Mouse (Mus musculus) left cerebral cortex, adult 2 months (tissue): ENCODE data around the gene Tnfsf10. TPM values are rescaled to one million over a fixed set of nuclear protein-coding genes. Genes with fewer than 3 reads are reported as not detected.
"Not testable (repeated sequence)": the region's sequence is repeated elsewhere in the genome, so short reads cannot be mapped to it uniquely, and the experiment has no call there.

Experiments used
- DNase-seq, 2 experiments: peaks; one replicate each; pipeline ENCODE4 v3.0.0; 2021 to 2022; ENCODE audit warnings: low spot score in 2 of 2, mixed read lengths in 1 of 2; ENCODE audit errors: extremely low spot score in 1 of 2
- H3K27ac ChIP-seq: fragments of 200-600 bp; 2 replicates; pipeline ENCODE4 v1.8.1; 2022
- H3K4me3 ChIP-seq: fragments of 200-600 bp; 2 replicates; pipeline ENCODE4 v1.8.1; 2022
- CTCF ChIP-seq: fragments of 200-600 bp; IDR thresholded peaks from 2 replicates; pipeline ENCODE4 v1.8.1; 2022; ENCODE audit warnings: antibody characterized with exemption, mild to moderate bottlenecking, moderate library complexity
- intact Hi-C: fragments of 180-260 bp; cut with DNase I; formaldehyde crosslinking; loops from one replicate; pipeline ENCODE4 v1.15.1; 2025
- total RNA-seq, 2 experiments: library from RNA; stranded (reverse); gene quantifications; 2 replicates each; pipeline ENCODE4 v1.2.3; 2021

Tnfsf10 gene
- total RNA-seq, 2 experiments from 2014 or later = 1.3 to 2.4 TPM

DNA sequence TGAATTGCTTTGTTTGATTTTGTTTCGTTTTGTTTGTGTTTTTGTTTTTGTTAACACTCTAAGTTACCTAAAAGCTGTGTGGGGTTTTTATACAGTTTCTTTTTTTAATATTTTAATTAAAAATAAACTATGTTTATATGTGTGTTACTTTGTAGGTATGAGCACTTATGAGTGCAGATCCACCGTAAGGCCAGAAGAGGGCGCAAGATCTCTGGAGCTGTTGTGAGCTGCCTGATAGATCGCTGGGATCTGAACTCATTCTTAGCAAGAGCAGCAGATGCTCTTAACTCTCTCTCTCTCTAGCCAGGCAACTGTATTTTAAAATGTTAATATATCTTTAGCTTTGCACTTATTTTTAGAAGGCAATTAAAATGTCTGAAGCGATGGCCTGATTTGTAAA lies 32.6 kb upstream of the Tnfsf10 start:
- Histone ChIP-seq H3K27ac (no peak overlapping the region), H3K4me3 (no peak overlapping the region)
- TF ChIP-seq CTCF = peak; percentile 27
- intact Hi-C loops = no loop called here
- DNase-seq = no peak

GRCm38 (mm10) chr3:27285072-27285471 lies 31.8 kb upstream of the Tnfsf10 start:
- DNase-seq = no peak
- H3K4me3 ChIP-seq = no peak overlapping the region
- intact Hi-C loops = no loop called here
- H3K27ac ChIP-seq = no peak overlapping the region
- TF ChIP-seq CTCF = no peak

DNA sequence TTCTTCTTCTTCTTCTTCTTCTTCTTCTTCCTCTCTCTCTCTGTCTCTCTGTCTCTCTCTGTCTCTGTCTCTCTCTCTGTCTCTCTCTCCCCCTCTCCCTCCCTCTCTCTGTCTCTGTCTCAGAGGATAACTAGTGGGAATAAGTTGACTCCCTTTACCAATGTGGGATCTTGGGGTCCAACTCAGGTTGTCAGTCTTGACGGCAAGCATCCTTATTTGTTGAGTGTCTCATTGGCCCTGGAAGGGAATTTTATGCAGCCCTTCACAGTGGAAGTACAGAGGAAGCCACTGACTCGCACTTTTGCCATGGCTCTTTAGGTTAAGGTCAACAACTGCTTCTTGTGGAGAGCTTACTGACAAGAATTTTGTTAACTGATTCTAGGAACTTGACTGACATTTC lies 28.5 kb upstream of the Tnfsf10 start:
- no peak for TF ChIP-seq CTCF
- Histone ChIP-seq H3K27ac (no peak overlapping the region), H3K4me3 (no peak overlapping the region)
- intact Hi-C loops = no loop called here
- no peak for DNase-seq

DNA sequence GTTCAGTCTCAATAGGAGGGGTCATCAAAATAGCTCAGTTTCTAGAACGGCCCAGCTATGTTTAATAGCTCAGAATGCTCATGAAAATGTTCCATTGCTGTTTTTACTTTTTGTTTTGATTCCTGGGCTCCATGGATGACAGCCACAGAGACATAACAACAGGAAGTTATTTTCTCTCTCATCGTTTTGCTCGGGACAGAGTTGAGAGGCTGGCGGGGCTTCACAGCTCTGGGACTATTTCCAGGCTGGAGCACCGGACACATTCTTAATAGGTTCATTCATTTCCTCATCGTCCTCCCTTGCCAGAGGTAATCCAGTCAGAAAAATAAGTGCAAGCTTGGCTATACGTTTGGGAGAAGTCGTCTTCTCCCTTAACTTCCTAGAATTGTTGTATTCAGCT lies 27.9 kb upstream of the Tnfsf10 start:
- Histone ChIP-seq H3K4me3 (no peak overlapping the region), H3K27ac (no peak overlapping the region)
- no peak for DNase-seq
- TF ChIP-seq CTCF = no peak
- intact Hi-C loops = no loop called here

- Histone ChIP-seq H3K4me3 (no peak overlapping the region), H3K27ac (no peak overlapping the region)
- intact Hi-C loops = no loop called here
- DNase-seq = no peak
- no peak for TF ChIP-seq CTCF
Observed at GRCm38 (mm10) chr3:27290285-27290684, 26.5 kb upstream of the Tnfsf10 start.

GRCm38 (mm10) chr3:27290945-27291344 lies 25.9 kb upstream of the Tnfsf10 start:
- DNase-seq, H3K4me3 ChIP-seq, H3K27ac ChIP-seq, intact Hi-C loops: not testable (repeated sequence)

GRCm38 (mm10) chr3:27291411-27291810 lies 25.4 kb upstream of the Tnfsf10 start:
- H3K27ac ChIP-seq, H3K4me3 ChIP-seq, DNase-seq, intact Hi-C loops: not testable (repeated sequence)

- intact Hi-C loops = no loop called here
- TF ChIP-seq CTCF = no peak
- no peak overlapping the region for H3K27ac ChIP-seq
- DNase-seq = no peak
- no peak overlapping the region for H3K4me3 ChIP-seq
Observed at GRCm38 (mm10) chr3:27293645-27294385, 23.0 kb upstream of the Tnfsf10 start.

DNA sequence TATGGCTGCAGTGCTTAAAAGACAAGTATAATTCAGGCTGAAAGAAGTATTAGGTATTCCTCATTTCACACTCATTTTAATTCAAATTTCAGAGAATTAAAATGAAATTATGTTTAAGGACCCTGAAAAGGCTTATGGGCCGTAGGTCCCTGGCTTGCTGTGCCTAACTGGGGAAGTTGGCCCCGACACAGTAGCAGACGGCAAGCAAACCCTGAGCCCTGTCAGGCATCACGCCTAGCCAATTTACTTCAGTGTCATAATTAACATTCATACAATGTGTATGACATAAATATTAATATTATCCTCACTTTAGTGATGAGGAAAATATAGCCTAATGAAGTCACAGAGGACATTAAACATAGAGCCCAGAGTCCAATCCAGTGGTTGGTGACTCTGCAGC lies 16.4 kb upstream of the Tnfsf10 start:
- no peak overlapping the region for H3K27ac ChIP-seq
- DNase-seq = no peak
- intact Hi-C loops = no loop called here
- no peak overlapping the region for H3K4me3 ChIP-seq
- no peak for TF ChIP-seq CTCF

- TF ChIP-seq CTCF = no peak
- Histone ChIP-seq H3K4me3 (no peak overlapping the region), H3K27ac (no peak overlapping the region)
- intact Hi-C loops = no loop called here
- DNase-seq = no peak
Observed at GRCm38 (mm10) chr3:27302339-27303022, 14.3 kb upstream of the Tnfsf10 start.

GRCm38 (mm10) chr3:27306815-27307214 lies 10.0 kb upstream of the Tnfsf10 start:
- DNase-seq = no peak
- H3K27ac ChIP-seq = no peak overlapping the region

DNA sequence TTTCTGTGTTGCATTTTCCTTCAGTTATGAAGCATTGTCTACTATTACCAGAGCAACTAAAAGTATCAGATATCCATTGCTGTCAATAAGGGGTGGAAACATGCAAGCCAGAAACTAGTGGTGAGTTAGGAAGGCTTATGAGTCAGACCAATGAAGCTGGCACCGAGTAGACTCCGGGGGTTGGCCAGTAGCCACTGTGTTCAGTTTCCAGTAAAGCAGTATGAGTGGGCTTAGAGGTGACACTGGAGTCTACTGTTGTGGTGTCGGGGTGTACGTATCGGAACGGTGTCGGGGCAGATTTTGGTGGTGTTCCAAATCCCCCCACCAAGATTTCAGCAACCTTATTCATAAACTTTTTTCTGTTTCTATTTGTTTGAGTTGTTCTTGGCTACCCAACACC lies 5.9 kb upstream of the Tnfsf10 start:
- H3K4me3 ChIP-seq = no peak overlapping the region
- no peak overlapping the region for H3K27ac ChIP-seq
- TF ChIP-seq CTCF = no peak
- DNase-seq = no peak
- intact Hi-C loops = no loop called here

More at GRCm38 (mm10) chr3:27306815-27307214, 10.0 kb upstream of the Tnfsf10 start:
- H3K4me3 ChIP-seq = no peak overlapping the region
- intact Hi-C loops = no loop called here
- no peak for TF ChIP-seq CTCF

DNA sequence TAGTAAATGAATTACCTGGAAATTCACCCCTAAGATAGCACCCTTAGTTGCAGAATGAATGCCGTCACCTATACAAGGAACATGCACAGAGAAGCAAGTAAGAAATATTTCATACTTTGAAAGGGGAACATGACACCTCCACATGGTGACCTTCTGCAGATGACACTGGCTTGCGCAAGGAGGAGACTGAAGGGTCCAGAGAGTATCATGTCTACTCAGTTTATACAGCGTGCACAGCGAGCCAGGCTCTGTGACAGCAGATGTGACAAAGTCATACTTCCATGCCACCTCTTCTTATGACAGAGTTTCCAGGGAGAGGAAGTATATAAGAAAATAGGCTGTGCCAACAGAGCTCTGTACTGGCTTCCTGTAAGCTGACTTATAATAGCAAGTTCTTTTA lies 5.4 kb upstream of the Tnfsf10 start:
- intact Hi-C loops = no loop called here
- H3K27ac ChIP-seq = no peak overlapping the region

More for the DNA sequence above, 5.4 kb upstream of the Tnfsf10 start:
- DNase-seq = no peak
- TF ChIP-seq CTCF = no peak
- H3K4me3 ChIP-seq = no peak overlapping the region
